Mouse (Mus musculus) granulocyte monocyte progenitor cell, adult 5-6 weeks (primary cell): ENCODE measurements around the gene 1700030K09Rik. TPM values are rescaled to one million over a fixed set of nuclear protein-coding genes. Genes with fewer than 3 reads are reported as not detected.

ENCODE experiments used
- ATAC-seq: replicated peaks from 2 replicates; pipeline ENCODE4 v1.8.0; 2016; ENCODE audit warnings: mild to moderate bottlenecking, moderate TSS enrichment, inconsistent platforms; ENCODE audit not compliant: poor library complexity, severe bottlenecking
- total RNA-seq, 2 experiments: library from RNA; stranded (forward) in 1 of 2; stranded (reverse) in 1 of 2; fragments of 200-712, 200-1000 nt in 1 of 2; fragments of >200 nt in 1 of 2; fragmentation: Nextera tagmentation in 1 of 2; gene quantifications; 2 replicates each; pipeline ENCODE4 v1.2.3; 2014 to 2017

1700030K09Rik gene
- 3.6 and 6.4 TPM in 2 replicates for total RNA-seq (2014; fragmentation: Nextera tagmentation)
- total RNA-seq (2017), result 6.1 and 7.1 TPM in 2 replicates

DNA sequence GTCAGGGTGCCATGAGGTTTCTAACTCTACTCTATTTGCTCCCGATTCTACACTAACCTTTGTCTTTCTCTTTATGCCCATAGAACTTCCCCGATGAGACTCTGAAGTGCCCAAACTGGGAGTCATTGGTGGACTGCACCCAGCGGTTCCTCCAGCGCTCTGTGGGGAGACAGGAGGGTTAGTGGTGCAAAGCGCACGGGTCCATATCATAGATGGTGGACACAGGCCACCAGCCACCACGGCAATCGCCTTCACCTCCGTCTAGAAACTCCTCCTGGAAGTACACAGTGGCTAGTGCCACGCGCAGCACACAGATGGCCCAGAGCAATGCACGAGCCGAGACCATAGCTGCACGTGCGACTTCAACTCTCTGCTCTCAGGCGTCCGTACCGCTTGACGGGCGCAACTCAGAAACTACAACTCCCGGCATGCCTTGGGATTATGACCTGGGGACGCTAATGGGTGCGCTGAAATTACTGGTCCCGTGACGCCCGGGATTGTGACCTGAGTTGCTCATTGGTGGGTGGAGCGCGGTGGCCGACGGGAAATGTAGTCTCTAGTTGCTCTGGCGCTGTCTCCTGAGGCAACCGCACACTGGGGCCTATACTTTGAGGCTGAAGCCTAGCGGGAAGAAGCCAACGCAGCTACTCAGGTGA lies at the start of gene 1700030K09Rik, which contains the start of gene Calr3:
1700030K09Rik (plus strand) TSS at position 543 of the 656 bp plus-strand sequence.
Calr3 (minus strand) TSS at position 533 of the 656 bp plus-strand sequence.
- ATAC-seq, result peak; percentile 99

DNA sequence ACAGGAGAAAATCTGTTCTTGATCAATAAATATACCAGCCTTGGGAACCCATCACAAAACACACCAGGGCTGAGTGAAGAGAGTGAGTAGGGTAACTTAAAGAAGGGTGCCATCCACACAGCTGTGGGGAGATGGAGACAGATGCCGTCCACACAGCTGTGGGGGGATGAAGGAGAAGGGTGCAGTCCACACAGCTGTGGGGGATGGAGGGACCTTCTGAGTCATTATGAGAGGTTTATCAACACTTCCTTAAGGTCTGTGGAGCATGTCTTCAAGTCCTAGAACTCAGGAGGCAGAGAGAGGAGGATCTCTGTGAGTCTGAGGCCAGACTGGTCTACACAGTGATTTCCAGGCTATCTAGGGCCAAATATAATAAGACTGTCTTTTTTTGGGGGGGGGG lies 42.3 kb upstream of the 1700030K09Rik start:
- ATAC-seq, result no peak

DNA sequence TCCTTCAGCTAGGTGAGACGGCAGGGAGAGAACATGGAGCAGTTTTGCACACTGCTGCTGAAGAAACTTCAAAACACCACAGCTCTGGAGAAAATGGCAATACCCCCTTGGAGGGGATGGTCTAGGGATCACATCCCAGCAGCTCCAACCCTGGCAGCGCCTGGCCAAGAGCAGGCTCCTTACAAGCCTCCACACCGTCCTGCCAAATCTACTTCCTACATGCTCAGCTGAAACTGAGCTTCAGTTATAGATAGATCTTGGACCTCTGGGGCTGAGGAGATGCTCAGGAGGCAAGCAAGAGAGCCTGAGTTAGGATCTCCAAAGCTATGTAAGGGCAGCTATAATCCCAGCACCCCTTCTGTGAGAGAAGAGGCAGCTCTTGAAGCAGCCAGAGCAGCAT lies 40.7 kb upstream of the 1700030K09Rik start:
- ATAC-seq, result no peak

DNA sequence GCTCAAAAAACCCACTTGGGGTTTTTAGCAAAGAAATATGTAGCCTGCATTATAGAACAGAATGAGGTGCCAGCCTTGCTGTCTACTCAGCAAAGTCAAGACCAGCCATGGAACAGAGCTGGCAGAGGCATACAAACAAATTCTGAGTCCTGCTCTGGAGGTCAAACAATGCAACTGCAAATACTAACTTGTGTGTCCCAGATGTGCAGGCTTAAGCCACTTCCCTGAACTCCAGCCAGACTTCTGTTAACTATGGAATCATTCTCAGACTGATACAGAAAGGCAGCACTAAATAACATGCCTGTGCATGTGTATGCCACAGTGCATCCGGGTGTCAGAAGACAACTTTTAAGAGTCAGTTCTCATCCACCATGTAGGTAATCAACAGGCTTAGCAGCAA lies 35.8 kb upstream of the 1700030K09Rik start:
- no peak for ATAC-seq

DNA sequence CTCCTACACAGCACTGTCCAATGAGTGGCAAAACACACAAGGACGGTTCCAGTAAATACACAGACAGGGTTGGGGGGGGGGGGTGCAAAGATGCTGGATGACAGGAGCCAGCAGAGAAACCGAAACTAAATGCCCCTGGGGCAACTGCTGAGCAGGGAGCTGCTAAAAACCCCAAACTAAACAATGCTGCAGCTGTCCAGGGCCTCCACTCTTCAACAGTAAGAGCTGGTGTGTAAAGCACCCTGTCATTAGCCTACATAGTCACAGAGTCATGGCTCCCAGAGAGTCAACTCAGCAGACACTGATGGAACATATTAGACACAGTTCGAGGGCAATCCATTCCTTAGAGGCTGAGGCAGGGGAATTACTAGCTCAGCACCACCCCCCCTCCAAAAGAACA lies 34.2 kb upstream of the 1700030K09Rik start:
- ATAC-seq, result peak; percentile 33; the same call in 1 of the 2 replicates

DNA sequence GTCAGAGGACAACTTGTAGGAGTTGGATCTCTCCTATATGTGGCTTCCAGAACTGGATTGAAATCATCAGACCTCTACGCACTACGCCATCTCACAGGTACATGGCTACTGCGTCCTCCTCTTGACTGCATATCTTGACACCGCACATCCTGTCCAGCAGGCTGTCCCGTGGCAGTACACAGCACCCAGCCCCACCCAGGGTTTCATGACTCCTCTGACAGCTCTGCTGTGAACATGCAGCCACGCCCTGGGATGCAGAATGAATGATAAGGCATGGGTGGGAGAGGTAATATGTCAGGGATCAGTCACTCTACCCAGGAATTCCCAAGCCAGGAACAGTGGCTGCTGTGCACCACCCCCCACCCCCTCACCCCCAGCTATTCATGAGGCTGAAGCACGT lies 29.8 kb upstream of the 1700030K09Rik start:
- no peak for ATAC-seq

DNA sequence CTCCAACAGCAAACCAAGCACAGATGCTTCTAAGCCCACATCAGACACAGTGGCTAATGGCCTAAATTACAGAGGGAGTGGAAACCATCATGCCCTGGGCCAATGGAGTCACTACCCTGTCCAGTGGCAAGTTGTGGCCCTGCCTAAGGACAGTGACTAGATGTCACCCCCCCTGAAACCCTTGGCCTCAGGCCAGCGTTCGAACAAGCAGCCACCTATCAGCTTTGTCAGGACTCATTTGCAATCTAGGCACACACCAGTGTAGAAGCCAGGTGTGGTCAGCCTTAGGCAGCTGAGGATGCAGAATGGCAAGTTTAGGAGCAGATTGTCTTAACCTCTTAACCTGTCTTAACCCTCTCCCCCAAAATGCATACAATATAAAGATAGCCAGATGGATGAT lies 28.4 kb upstream of the 1700030K09Rik start:
- ATAC-seq, result no peak

DNA sequence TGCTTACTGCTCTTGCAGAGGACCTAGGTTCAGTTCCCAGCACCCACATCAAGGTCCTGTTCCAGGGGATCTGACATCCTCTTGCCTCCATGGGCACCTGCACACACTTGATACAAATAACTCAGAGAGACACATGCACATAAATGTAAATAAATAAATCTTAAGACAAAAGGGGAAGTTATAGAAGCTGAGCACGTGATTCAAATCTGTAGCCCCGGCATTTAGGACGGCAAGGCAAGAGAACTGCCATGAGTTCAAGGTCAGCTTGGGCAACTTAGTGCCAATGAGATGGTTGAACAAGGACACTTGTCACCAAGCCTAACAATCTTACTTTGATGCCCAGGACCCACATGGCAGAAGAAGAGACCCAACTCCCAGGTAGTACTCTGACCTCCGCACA lies 25.6 kb upstream of the 1700030K09Rik start:
- no peak for ATAC-seq

DNA sequence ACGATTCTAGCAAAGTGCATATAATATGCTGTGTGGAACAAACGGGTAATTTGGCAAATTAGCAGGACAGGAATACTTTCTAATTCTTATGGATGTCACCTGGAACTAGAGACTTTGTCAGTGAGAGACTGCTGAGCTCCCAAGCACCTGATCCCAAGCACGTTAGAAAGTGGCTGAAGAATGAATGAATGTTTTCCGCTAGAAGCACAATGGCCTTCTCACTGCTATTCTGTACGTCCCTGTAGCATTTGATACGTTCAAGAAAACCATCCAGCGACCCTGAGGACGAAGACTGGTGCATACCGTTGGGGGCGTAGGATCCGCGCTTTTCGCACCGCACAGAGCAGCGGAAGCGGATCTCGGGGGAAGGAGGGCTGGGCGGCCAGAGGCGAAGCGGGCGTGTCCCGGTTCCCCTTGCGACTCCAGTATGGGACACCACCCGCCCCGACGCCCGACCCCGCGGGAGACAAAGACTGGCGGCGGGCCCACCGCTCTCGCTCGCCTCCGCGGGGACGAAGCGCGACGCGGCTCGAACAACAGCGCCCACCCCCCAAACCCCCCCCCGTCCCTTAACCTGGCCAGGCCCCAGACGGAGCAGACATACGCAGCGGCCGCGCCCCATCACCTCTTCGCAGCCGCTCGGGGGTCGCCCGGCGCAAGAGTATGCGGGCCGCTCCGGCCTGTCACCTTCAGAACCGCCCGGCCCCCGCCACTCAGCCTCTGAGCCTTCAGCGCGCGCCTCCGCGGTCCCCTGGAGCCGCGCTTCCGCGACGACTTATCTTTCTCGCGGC lies 22.9 kb upstream of the 1700030K09Rik start:
- peak; percentile 57 for ATAC-seq

DNA sequence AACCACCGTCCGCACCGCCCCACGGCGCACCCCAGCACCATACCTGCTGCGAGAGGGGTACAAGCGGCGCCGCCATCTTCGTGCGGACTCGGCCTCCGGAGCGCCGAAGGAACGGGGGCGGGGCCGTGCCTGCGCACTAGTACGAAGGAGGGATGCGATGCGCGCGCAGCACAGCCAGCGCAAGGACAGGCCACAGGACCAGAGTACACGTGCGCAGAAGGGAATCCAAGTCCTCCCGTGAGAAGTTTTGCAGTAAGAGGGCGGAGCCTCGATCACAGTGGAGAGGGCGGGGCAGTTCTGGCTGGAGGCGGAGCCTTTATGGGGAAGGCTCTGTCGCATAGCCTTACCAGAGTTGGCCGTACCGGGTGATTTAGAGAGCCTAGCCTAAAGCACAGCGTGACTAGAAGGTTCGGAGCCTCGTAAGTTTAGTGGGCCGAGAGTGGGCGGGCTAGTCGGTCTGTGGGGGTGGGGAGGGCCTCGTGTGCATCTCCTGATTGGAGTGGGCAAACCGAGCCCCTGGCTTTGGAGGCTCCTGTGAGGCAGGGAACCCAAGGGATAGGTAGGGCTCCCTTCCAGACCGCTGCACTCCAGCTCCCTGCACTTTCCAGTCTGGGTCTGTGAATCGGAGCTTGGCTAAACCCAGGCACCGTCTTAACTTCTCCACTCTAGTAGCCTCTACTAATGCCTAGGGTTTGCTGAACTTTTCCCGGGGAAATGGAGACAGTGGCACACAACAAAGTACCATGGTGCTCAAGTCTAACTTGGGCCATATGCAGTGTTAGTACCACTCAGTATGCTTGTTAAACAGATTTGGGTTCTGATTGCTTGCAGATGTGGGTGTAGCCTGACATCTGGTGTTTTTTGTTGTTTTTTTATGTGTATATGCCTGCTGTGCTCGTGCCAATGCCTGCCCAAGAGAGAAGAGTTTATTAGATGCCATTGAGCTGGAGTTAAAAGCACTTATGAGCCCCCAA lies 22.0 kb upstream of the 1700030K09Rik start, which contains the start of gene Eps15l1:
Eps15l1 (minus strand) TSS at position 99 of the 974 bp plus-strand sequence.
- ATAC-seq, result peak; percentile 90

DNA sequence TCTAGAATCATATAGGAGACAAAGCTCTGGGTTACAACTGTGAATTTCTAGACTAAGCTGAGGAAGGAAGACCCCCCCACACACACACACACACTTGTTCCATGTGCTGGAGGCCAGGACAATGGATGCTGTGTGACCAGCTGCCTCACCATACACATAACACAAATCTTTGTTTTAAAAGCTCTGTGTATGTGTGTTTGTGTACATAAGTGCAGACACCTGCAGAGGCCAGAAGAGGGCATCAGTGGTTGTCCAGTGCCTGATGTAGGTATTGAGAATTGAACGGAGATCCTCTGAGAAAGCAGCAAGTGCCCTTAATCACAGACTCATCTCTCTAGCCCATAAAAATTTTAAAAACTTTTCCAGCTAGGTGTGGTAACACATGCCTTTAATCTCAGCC lies 20.8 kb upstream of the 1700030K09Rik start:
- ATAC-seq, result no peak

DNA sequence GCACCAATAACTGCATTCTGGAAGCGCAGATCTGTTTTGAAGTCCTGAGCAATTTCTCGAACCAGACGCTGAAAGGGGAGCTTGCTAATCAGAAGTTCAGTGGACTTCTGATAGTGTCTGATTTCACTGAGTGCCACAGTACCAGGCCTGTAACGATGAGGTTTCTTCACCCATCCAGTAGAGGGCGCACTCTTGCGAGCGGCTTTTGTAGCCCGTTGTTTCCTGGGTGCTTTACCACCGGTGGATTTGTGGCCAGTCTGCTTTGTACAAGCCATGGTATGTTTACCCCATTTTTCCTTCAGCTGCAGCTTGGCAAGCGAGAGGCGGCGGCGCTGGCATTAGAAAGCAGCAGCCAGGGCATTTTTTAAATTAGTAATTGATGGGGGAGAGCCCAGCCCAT lies 14.0 kb upstream of the 1700030K09Rik start:
- ATAC-seq, result no peak

DNA sequence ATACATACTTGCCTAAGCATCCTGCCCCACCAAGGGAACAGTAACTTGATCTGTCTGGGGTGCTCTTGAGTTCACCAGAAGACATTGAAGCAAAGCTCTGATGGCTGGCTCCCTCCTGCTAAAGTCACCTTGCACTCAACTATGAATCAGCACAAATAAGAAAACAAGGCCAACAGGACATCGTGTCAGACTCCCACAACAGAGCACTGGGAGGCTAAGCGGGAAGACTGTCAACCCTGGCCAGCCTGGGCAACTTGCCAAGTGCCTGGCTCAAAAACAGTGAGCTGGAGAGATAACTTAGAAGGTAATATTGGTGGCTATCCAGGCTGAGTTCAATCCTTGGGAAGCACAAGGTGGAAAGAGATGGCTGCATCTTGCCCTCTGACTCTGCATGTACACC lies 8.7 kb upstream of the 1700030K09Rik start:
- no peak for ATAC-seq

DNA sequence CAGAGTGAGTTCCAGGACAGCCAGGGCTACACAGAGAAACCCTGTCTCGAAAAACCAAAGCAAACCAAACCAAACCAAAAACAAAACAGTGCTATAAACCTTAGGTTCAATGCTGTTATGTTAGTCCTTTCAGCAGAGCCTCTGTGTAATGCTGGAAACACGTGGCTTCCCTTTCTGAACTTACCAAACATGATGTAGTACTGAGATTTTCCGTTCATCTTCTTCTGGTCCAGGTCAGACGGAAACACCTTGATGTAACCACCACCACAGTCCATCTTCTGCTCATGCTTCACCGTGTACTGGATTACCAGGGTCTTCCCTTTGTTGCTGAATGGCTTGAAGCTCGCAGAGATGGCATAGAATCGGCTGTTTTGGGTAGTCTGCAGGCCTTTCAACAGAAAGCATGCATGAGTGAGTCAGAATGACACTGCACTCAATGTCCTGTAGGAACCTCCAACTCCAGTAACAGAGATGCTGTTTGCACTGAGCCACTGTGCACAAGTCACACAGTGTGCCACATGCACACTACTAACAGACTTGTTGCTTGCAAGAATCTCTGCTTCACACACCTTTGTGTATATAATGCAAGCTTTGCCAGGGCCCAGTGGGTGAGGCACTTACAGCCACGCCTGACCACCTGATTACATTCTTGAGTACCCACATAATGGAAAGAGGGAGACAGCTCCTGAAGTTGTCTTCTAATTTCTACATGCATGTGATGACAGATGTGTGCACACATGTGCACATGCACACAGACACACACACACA lies 5.2 kb upstream of the 1700030K09Rik start:
- ATAC-seq, result no peak

DNA sequence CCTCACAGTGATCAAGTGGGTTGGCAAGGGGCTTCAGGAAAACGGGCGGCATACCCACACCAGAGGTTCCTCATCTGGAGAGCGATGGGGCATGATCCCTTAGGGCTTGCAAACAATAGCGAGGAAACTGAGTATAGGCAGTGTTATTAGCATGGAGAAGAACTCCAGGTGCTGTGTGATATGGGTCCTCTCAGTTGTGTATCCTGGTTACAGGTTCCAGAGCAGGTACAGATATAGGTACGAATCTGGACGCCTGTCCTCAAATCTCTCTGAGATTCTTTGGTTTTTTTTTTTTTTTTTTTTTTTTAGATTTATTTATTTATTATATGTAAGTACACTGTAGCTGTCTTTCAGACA lies 292 bp downstream of the 1700030K09Rik start:
- no peak for ATAC-seq

DNA sequence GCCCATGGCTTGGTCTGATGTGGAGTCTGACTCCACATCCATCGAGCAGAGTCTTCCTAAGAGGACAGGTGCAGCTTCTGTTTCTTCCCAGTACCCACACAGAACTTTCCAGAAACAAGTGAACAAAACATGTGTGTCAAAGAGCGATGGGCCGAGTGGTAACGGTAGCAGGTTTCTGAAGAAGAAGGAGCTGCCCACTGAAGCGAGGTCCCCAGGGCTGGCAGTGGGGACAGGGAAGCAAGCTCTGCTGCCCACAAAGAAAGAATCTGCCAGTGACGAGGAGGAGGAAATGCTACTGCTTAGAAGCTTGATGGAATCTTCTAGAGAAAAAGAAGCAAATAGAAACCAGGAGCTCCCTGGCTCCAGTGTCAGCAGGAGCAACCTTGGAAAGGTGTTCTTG lies 1.4 kb downstream of the 1700030K09Rik start:
- ATAC-seq, result no peak

DNA sequence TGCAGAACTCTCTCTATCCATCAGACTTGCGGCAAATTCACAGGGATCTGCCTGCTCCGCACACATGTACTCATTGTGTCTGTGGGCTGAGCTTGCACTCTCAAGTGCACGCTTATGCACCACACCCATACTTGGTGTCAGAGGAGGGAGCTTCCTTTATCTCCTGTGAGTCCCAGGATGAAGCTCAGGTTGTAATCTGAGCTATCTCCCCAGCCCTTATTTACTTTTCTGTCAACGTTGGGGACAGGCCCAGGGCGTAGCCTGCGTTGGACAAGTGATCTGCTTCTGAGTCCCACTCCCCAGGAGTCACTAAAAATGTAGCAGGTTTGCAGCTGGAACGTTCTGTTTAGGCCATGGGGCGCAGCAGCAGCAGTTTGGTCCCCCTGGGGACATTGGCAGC lies 7.8 kb downstream of the 1700030K09Rik start:
- no peak for ATAC-seq

DNA sequence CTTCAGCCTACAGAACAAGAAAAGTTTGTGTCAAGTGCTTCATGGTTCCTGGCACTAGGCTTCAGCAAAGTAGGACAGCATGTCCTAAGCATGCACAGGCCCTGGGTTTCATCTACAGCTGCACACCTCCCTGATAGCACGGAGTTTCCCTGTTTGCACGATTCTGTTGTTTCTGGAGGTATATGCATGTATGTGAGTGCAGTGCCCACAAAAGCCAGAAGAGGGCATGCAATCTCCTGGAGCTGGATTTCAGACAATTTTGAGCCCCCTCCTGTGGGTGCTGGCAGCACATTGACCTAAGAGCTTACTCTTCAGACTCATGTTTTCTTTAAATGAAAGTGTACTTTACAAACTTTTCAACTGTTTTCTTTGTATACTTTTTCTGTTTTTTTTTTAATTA lies 10.2 kb downstream of the 1700030K09Rik start:
- ATAC-seq, result no peak

DNA sequence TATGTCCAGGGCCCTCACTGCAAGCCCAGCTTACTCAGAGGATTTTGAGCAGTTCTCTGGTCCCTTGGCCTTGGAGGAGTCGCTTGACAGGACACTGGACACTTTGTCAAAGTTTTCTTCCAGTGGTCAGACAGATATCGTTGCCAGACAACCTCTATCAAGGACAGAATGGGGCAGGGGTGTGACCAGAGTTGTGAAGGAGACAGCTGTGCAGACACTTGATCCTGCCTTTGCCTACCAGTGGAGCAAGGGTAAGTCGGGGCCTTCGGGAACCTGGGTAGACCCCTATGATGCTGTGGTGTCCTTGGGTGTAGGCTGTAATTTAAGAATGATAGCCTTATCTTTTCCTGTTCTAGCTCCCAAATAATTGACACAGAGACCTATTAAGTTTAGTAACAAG lies 11.6 kb downstream of the 1700030K09Rik start:
- ATAC-seq, result no peak

DNA sequence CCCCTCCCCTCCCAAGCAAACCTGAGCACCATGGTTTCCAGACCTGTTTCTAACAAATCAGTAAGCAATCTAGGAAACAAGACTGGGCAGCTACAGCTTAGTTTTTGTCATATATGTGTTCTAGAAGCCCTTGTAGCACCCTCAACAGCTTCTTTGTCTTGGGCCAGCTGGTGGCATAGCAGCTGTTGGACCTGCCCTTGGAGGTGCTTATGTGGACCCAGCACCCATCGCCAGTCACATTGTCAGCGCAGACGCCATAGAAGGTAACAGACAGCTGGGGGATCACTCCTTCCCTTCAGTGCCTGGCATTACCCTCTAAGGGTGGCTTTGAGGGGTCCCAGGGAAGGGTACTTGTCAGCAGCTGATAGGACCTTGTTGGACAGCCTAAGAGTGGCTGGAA lies 14.1 kb downstream of the 1700030K09Rik start:
- ATAC-seq, result no peak
